Mouse (Mus musculus): ENCODE data around the gene Ccdc30. TPM values are rescaled to one million over a fixed set of nuclear protein-coding genes. Genes with fewer than 3 reads are reported as not detected.
"Not testable (repeated sequence)": the region's sequence is repeated elsewhere in the genome, so short reads cannot be mapped to it uniquely, and the experiment has no call there.

Ccdc30 gene
- total RNA-seq, 4 experiments from 2014 or later = 20.5 to 25.5 (median 22.6) TPM

DNA sequence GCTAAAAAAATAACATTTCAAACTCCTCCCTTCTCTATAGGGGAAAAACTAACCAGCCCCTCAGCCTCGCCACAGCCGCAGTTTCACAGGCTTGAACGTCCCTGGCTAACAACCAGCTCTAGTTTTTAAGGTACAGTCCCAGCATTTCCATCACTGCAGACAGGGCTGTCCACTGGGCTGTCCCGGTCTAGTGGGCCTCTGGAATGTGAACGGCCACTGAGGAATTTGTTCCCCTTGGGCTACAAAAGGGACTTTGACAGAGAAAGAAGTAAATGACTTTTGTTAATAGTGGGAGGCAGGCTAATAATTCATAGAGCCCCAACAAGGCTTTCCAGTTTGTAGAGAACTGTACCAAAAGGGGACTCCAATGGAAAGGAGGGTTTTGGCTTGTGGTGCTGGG is 109.9 kb downstream of the Ccdc30 start:
- DNase-seq (ENCODE audit: low spot score in 2 of 2) = no peak

DNA sequence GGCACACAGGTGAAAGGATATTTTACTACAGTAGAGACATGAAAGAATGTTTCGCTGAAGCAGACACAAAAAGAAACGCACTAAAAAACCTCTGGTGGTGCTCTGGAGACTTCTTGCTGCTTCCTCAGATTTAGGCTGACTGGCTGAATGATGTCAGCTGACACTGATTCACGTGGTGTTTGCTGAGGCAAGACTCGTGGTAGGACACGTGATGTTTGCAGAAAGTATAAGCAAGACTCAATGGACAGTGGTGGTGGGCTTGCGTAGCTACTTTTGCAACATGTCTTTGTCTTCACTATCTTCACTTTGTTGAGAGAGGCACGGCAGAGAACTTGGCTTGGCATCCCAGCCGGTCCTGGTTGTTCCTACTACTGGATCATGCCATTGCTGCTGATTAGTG is 112.0 kb downstream of the Ccdc30 start:
- DNase-seq (ENCODE audit: low spot score in 2 of 2) = no peak

DNA sequence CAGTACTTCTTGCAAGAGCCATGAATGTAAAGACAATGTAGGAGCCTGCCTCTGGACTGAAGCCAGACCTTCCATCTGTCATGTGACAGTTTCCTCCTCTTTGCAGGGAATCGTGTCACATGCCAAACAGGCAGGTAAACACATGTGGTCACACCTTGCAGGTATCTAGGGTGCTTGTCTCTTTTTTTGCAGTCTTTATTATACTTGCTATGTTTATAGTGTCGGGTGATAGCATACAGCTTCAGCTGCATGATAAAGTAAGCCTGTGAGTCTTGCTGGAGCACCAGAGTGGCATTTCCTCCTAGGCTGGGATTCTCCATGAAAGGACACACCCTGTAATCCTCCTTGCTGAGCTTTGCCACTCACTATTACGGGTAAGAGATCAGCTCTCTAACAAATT is 113.5 kb downstream of the Ccdc30 start:
- no peak for DNase-seq (ENCODE audit: low spot score in 2 of 2)

DNA sequence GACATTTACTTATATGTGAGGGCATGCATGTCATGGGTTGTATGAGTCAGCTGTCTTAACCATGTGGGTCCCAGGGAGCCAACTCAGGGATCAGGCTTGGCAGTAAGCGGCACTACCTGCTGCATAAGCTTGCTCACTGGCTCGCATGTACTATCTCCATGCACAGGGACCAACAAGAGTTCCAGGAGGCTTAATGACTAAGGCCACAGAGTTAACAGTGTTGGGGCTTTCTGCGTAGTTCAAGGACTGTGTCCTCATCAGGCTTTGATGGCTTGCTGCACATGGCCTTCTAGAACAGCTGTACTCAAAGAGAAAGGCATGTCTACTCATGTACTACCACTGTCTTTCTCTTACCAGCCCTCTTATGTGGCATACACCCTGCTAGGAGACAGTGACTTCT is 114.6 kb downstream of the Ccdc30 start:
- no peak for DNase-seq (ENCODE audit: low spot score in 2 of 2)

DNA sequence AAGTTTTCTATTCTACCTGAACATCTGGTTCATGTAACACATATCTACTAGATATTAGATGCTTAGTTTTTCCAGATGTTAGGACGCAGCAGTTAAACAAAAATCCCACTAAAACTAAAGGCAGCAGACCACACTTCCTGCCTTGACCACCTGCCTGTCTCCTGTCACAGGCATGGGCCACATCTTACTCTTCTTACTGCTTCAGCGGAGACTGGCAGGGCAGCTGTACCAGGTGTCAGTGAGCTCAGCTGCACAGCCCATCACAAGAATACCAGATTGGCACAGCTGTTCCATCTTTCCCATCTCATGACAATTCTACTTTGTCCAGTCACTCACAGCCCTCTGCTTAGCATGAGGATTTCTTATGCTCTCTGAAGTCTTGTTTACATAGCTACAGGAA is 118.0 kb downstream of the Ccdc30 start:
- no peak for DNase-seq (ENCODE audit: low spot score in 2 of 2)

DNA sequence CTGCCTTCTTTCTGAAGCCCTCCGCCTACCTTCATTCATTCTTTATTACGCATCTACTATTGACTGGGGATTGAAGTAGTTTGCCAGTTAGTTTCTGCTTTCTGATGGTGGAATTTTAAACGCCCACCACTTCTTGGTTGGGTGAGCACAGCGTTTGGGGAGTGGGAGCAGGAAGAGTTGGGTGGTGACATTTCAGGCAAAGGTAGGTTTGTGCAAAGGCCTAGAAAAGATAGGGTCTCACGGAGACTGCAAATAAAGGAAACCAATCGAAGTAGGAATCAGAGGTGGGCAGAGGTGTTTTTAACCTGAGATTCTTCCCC is 120.2 kb downstream of the Ccdc30 start:
- DNase-seq (ENCODE audit: low spot score in 2 of 2) = no peak

DNA sequence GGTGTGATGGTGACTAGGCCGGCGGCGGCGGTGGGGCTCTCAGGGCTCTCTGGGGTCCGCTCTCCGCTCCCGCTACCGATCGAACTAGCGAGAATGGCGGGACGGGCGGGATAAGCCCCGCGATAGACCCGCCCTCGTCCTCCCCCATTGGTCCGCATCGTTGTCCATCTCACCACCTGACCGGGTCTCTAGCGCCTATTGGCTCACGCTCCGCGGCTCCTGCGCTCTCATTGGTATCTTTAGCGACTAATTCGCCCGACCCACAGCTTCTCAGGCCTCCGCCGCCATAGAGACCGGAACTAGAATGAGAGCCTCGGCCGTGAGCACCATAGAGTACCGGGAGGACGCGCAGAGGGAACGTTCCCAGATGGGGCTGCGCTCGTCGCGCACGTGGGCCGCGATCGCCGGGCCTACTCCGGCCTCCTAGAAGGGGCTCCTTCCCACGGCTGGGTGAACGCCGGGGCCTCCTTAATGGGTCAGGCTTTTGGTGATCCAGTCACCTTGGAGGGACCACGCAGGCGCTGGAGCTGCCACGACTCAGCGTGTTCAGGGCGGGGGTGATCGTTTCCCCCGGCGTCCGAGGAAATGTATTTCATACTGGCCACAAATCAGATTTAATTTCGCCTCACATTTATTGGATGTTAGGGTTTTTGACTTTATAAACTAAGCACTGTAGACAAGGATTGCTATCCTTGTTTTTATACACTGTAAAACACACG is 120.7 kb downstream of the Ccdc30 start, which contains the start of gene Ybx1:
Gene Ybx1, minus strand, starts transcription at position 190 of the 719 bp plus-strand sequence.
- DNase-seq (ENCODE audit: low spot score in 2 of 2) = peak; percentile 99 to 100

DNA sequence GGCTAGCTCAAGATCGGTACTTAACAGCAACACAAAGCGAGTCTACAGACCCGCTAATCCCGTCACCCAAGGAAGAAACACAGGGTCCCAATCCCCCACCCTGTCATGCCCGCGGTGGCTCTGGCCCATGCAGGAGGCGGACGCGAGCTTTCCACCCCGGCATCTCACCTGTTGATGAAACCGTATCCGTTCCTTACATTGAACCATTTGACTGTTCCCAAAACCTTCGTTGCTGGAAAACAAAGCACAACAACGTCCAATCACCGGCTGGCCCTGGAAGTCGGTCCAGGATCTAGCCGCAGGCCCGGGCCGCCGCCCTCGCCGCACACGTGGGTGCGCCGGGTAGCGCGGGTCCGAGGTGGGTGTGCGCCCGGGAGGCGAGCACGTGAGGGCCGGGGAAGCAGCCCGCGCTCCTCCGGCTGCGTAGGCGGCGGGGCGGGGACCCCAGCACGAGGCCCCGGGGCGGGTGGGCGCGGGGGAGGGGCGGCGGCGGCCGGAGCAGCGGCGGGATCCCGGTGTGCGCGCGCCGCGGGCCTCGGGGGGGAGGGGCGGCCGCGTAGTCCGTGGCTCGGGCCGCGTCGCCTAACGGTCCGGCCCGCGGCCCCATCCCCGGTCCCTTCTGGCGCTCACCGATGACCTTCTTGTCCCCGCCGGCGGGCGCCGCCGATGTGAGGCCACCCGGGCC is 121.6 kb downstream of the Ccdc30 start:
- peak in 1 of 2 experiments; percentile 8 for DNase-seq (ENCODE audit: low spot score in 2 of 2)

DNA sequence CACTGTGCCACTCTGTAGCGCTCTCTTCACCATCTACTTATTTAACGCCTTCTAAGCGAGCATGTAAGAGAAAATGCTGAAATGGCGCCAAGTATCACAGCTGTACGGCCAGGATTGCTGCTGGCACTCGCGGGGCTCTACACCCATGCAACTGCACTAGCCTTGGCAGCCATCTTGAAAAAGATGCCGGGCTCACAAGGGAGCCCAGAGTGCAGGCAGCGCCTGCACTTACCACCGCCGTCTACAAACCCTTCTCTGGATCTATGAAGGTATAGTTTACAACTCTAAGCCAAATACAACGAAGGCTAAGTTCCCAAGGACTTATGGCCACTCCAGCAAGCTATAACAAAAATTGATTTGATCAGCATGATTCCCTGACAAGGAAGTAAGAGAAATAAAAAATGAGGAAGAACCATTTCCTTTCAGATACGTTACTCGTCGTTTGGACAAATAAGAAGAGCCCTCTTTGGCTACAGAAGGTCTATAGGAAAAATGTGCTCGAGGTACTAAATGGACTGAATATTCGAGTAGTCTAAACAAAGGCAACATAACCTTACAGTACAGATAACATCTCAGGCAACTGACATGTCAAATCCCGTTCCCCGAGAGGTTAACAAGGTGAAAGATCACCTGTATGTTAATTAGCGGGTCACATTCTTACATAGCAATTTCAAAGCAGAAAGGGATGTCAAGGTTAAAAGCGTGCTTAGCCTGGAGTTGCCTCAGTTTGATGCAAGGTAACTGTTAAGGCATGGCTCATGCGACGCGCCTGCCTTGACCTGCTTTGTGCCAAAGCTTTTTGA is 122.3 kb downstream of the Ccdc30 start:
- peak; percentile 40 to 50 for DNase-seq (ENCODE audit: low spot score in 2 of 2)

DNA sequence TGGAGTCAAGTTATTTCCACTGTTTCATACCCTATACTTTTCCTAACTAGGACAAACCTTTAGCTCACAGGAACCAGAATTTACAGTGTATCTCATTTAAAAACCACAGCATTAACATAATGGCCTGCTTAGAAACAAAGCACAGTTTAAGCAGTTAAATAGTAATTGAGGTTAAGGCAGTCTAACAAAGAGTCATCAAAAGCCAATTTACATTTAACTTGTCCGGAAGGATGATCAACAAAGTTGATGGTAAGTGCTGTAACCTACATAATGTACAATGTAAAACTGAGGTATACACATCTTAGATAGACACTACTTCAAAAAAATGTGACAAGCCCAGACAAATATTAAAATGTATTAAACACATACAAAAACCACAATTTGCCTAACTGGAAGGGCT is 123.4 kb downstream of the Ccdc30 start:
- no peak for DNase-seq (ENCODE audit: low spot score in 2 of 2)

DNA sequence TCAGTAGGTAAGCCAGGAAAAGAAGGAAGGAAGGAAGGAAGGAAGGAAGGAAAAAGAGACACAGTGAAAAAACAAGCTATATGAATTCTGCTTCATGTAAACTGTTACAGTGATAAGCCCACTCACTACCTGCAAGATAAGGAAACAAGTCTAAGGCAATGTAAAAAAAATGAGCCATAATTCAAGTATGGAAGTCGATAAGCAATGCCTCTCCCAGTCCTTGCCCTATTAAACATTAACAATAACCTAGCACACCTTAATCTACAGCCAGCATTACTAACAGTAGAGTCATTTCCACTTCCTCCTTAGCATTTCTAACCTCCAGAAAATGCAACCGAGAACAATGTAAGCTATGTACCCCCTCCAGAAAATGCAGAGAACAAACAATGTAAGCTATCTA is 130.0 kb downstream of the Ccdc30 start:
- DNase-seq (ENCODE audit: low spot score in 2 of 2) = no peak

DNA sequence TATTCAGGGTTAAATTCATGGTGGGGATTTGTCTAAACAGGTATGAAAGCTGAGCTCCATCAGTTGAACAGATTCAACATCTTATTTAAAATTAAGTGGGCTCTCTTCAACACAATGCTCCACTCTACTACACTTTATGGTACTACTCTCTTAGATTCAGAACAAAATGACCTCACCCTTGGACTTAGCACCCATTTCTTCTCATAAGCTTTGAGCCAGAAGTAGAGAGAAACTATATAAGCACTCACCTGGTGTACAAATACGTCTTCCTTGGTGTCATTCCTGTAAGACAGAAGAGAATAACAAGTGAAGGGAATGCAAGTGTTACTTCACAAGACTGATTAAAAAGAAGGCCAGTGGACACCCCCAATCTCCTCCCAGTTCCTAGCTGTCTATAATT is 130.5 kb downstream of the Ccdc30 start:
- no peak for DNase-seq (ENCODE audit: low spot score in 2 of 2)

DNA sequence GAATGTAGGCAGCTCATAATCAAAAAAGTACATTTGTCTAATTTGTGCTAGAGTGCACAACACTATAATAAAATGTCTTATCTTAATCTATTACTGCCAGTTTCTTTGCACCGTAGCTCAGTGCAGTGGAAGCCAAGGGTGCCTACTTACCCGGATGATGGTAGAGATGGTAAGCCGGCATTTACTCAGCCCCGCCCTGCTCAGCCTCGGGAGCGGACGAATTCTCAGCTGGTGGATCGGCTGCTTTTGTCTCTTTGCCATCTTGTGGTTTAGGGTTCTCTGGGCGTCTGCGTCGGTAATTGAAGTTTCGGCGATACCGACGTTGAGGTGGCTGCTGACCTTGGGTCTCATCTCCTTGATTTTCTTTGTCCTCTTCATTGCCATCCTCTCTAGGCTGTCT is 136.5 kb downstream of the Ccdc30 start:
- not testable (repeated sequence) for DNase-seq (ENCODE audit: low spot score in 2 of 2)

DNA sequence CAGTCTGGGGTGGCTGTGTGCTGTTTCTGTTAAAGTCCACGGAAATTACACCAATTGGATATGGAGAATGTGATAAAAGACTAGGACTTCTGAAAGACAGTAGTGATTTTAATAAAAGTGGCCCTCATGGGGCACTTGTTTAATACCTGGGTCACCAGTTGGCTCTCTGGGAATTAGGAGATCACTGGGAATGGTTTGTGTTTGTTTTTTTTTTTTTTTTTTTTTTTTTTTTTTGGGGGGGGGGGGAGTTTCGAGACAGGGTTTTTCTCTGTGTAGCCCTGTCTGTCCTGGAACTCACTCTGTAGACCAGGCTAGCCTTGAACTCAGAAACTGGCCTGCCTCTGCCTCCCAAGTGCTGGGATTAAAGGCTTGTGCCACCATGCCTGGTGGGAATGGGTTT is 139.6 kb downstream of the Ccdc30 start:
- no peak for DNase-seq (ENCODE audit: low spot score in 2 of 2)

DNA sequence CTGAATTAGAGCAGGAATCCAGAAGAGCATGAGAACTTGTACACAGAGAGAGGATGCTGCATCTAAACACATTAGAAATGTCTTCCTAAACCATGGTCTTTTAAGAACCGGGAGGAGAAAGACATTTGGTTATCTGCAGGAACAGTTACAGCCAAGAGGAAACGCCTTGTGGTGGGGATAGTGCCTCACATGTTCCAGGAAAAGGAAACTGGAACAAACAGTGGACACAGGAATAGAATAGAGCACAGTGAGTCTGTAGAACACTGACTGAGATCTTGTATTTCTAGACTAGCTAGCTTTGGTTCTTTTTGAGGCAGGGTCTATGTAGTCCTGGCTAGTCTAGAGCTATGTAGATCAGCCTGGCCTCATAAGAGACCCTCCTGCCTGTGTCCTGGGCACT is 140.1 kb downstream of the Ccdc30 start:
- no peak for DNase-seq (ENCODE audit: low spot score in 2 of 2)

DNA sequence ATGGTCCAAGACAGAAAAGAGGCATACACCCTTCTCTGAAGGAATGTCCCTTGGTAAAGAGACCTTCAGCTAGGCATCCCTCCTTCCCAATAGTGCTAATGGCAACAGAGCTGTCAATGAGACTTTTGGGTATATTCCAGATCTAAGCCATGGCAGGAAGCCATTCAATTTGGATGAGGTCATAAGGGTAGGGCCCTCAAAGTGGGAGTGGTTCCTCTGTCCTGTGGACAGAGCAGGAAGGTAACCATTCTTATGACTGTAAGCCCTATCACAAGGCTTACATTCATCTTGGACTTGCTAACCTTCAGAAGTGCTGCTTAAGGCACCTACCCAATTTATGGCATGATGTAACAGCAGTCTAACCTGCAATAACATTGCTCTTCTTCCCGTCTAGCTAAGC is 140.7 kb downstream of the Ccdc30 start:
- no peak for DNase-seq (ENCODE audit: low spot score in 2 of 2)

Other genes with a start within 250 kb of the Ccdc30 start
- gene Zfp691, start 241.3 kb downstream of the Ccdc30 start, total RNA-seq (2022) = 10 to 100 TPM in 1 of 4 experiments, 1 to 10 TPM in 3; 5.8 to 10.9 (median 7.5) TPM
- gene Ermap, start 225.5 kb downstream of the Ccdc30 start, total RNA-seq (2022) = under 1 TPM; 0.23 to 0.54 (median 0.28) TPM
- gene Svbp, start 220.2 kb downstream of the Ccdc30 start, total RNA-seq (2022) = 10 to 100 TPM; 15.4 to 21.1 (median 16.3) TPM
- gene Tmem269, start 197.3 kb downstream of the Ccdc30 start, total RNA-seq (2022) = 1 to 10 TPM in 1 of 4 experiments, under 1 TPM in 3; 0.37 to 1.0 (median 0.63) TPM
- gene AU022252, start 182.8 kb downstream of the Ccdc30 start, total RNA-seq (2022) = 10 to 100 TPM; 23.1 to 32.9 (median 25.6) TPM
- gene P3h1, start 182.6 kb downstream of the Ccdc30 start, total RNA-seq (2022) = 10 to 100 TPM in 3 of 4 experiments, 1 to 10 TPM in 1; 9.7 to 13.7 (median 11.7) TPM
- gene Cldn19, start 160.1 kb downstream of the Ccdc30 start, total RNA-seq (2022) = under 1 TPM; 0.18 to 0.41 (median 0.27) TPM
- gene Ybx1, start 120.9 kb downstream of the Ccdc30 start, total RNA-seq (2022) = 100 to 1,000 TPM; 198 to 253 (median 227) TPM
- gene Ppih, start 95.0 kb downstream of the Ccdc30 start, total RNA-seq (2022) = 10 to 100 TPM; 16.9 to 23.9 (median 22.6) TPM
- gene Ppcs, start 6.9 kb upstream of the Ccdc30 start, total RNA-seq (2022) = 1 to 10 TPM; 3.9 to 8.8 (median 5.9) TPM
- gene Zmynd12, start 7.3 kb upstream of the Ccdc30 start, total RNA-seq (2022) = under 1 TPM in 3 of 4 experiments, not detected in 1; 0.48 to 0.94 (median 0.55) TPM
- gene Rimkla, start 77.1 kb upstream of the Ccdc30 start, total RNA-seq (2022) = 10 to 100 TPM; 11.8 to 18.2 (median 13.2) TPM
- gene Foxj3, start 121.5 kb upstream of the Ccdc30 start, total RNA-seq (2022) = 10 to 100 TPM; 71.9 to 96.3 (median 78.0) TPM
- gene Frg2f1, start 124.0 kb upstream of the Ccdc30 start, total RNA-seq (2022) = 10 to 100 TPM; 20.4 to 23.7 (median 21.5) TPM
- gene Guca2a, start 222.2 kb upstream of the Ccdc30 start, total RNA-seq (2022) = not detected
- gene Guca2b, start 243.4 kb upstream of the Ccdc30 start, total RNA-seq (2022) = not detected

All from layer of hippocampus, adult 8-10 months (tissue).